Mouse (Mus musculus) testis, adult 2 months (tissue): ENCODE results near the gene Tceanc.

Source experiments
- CTCF ChIP-seq: fragments of 200-500 bp; IDR thresholded peaks from 2 replicates; pipeline ENCODE4 v1.5.1; 2012; ENCODE audit warnings: low read depth, mild to moderate bottlenecking, inconsistent platforms, low read length, moderate library complexity; ENCODE audit not compliant: control insufficient read depth, insufficient read depth, insufficient replicate concordance
- POLR2A ChIP-seq: fragments of 200-500 bp; IDR thresholded peaks from 2 replicates; pipeline ENCODE4 v1.6.1; 2012; ENCODE audit warnings: low read depth, mild to moderate bottlenecking, inconsistent platforms, low read length, moderate library complexity; ENCODE audit not compliant: control insufficient read depth

DNA sequence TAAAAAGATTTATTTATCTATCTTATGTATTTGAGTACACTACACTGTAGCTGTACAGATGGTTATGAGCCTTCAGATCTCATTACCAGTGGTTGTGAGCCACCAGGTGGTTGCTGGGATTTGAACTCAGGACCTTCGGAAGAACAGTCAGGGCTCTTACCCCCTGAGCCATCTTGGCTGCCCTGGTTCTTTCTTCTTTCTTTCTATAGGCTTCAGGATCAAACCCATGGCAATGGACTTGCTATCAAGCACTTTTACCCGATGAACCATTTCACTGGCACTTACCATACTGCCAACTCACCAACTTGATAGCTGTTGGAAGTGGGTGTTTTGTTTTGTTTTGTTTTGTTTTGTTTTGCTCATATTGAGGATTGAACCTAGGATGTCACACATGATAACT is 23.3 kb downstream of the Tceanc start:
- TF ChIP-seq CTCF, result no peak
- TF ChIP-seq POLR2A, result no peak
